Mouse (Mus musculus) c-Kit-positive CD71-positive TER-119-negative erythroid progenitor cells, embryonic 14.5 days (primary cell): ENCODE results near the gene Akap5.

Experiments
- DNase-seq: peaks from one replicate; pipeline ENCODE4 v3.0.0-alpha.2; 2013; ENCODE audit warnings: low read depth

The Akap5 gene

GRCm38 (mm10) chr12:76324679-76325431 is at the start of gene Akap5:
TSS of gene Akap5 (plus strand) at chr12:76324891.
- DNase-seq, result no peak

GRCm38 (mm10) chr12:76278209-76278608 is 46.5 kb upstream of the Akap5 start:
- DNase-seq, result no peak

- DNase-seq, result no peak
Observed at GRCm38 (mm10) chr12:76280556-76280955, 44.1 kb upstream of the Akap5 start.

GRCm38 (mm10) chr12:76281111-76281660 is 43.5 kb upstream of the Akap5 start:
- no peak for DNase-seq

GRCm38 (mm10) chr12:76282132-76282531 is 42.6 kb upstream of the Akap5 start:
- no peak for DNase-seq

GRCm38 (mm10) chr12:76282532-76283173 is 42.0 kb upstream of the Akap5 start:
- DNase-seq, result no peak

- DNase-seq, result no peak
Observed at GRCm38 (mm10) chr12:76285418-76285817, 39.3 kb upstream of the Akap5 start.

- no peak for DNase-seq
Observed at GRCm38 (mm10) chr12:76287986-76288385, 36.7 kb upstream of the Akap5 start.

- no peak for DNase-seq
Observed at GRCm38 (mm10) chr12:76288494-76288893, 36.2 kb upstream of the Akap5 start.

- no peak for DNase-seq
Observed at GRCm38 (mm10) chr12:76289428-76289827, 35.3 kb upstream of the Akap5 start.

- DNase-seq, result no peak
Observed at GRCm38 (mm10) chr12:76290271-76290670, 34.4 kb upstream of the Akap5 start.

- no peak for DNase-seq
Observed at GRCm38 (mm10) chr12:76293192-76293591, 31.5 kb upstream of the Akap5 start.

- no peak for DNase-seq
Observed at GRCm38 (mm10) chr12:76297830-76298229, 26.9 kb upstream of the Akap5 start.

- no peak for DNase-seq
Observed at GRCm38 (mm10) chr12:76299361-76299906, 25.3 kb upstream of the Akap5 start.

- DNase-seq, result no peak
Observed at GRCm38 (mm10) chr12:76300367-76300766, 24.3 kb upstream of the Akap5 start.

GRCm38 (mm10) chr12:76303474-76303873 is 21.2 kb upstream of the Akap5 start:
- no peak for DNase-seq

- no peak for DNase-seq
Observed at GRCm38 (mm10) chr12:76304199-76304598, 20.5 kb upstream of the Akap5 start.

GRCm38 (mm10) chr12:76305107-76305506 is 19.6 kb upstream of the Akap5 start:
- DNase-seq, result no peak

- DNase-seq, result no peak
Observed at GRCm38 (mm10) chr12:76306852-76307561, 17.7 kb upstream of the Akap5 start.

- no peak for DNase-seq
Observed at GRCm38 (mm10) chr12:76307964-76308363, 16.7 kb upstream of the Akap5 start.

GRCm38 (mm10) chr12:76308436-76308835 is 16.3 kb upstream of the Akap5 start:
- no peak for DNase-seq

GRCm38 (mm10) chr12:76310007-76310406 is 14.7 kb upstream of the Akap5 start:
- no peak for DNase-seq
